Comparison of ENCODE assay signal across 8 mouse cellular contexts in genomic region chr17:84189127-84189854, GRCm38 (mm10). TPM values are rescaled to one million over a fixed set of nuclear protein-coding genes. Genes with fewer than 3 reads are reported as not detected.
DNase-seq lines count a peak whose midpoint lies in the region; ATAC-seq lines count a peak whose summit lies in the region.

No protein-coding gene starts in this region.

- H3K27me3 ChIP-seq in kidney, embryonic 16.5 days (ENCODE audit: insufficient read depth, low read length): no peaks in the 10 kb centered on the region

- H3K27ac ChIP-seq in kidney, embryonic 16.5 days (ENCODE audit: low read length): peak overlapping the region; percentile 99

- no peak overlapping the region for H3K4me3 ChIP-seq in kidney, embryonic 16.5 days (ENCODE audit: low read length)

- ATAC-seq in kidney, embryonic 16.5 days (ENCODE audit: low FRiP score, low TSS enrichment): no peak

- H3K36me3 ChIP-seq in kidney, embryonic 16.5 days (ENCODE audit: insufficient read depth, low read length): peaks cover 26% of the 10 kb centered on the region

- intact Hi-C loops in left cerebral cortex, postnatal 4 days (cut with DNase I): no loop called here

- DNase-seq in left cerebral cortex, postnatal 4 days: peak; percentile 40
- no peak for DNase-seq in left cerebral cortex, adult 8-10 months (ENCODE audit: low spot score in 2 of 2)
- peak; percentile 89 for DNase-seq in adipocyte (ENCODE audit: low spot score)
- DNase-seq in heart, adult 9 months (ENCODE audit: low spot score in 2 of 2): peak; percentile 52 to 67
- peak; percentile 44 for DNase-seq in naive thymus-derived CD4-positive, alpha-beta T cell, adult 2 months (ENCODE audit: low read depth)
- DNase-seq in frontal cortex, postnatal 10 days (ENCODE audit: low spot score in 2 of 2): no peak
- no peak for DNase-seq in right cerebral cortex, postnatal 4 days

- H3K9ac ChIP-seq in kidney, embryonic 16.5 days (replicated peaks; ENCODE audit: low read length): peak overlapping the region; percentile 74

- H3K4me1 ChIP-seq in kidney, embryonic 16.5 days (ENCODE audit: insufficient read depth, low read length): peaks cover 9% of the 10 kb centered on the region

- peak overlapping the region; percentile 90 for H3K4me2 ChIP-seq in kidney, embryonic 16.5 days (replicated peaks; ENCODE audit: low read depth, low read length)

- 70% methylated on average over 5 of the region's 5 CpGs for WGBS in kidney, embryonic 16.5 days

- H3K9me3 ChIP-seq in kidney, embryonic 16.5 days (ENCODE audit: low read length): no peaks in the 10 kb centered on the region

RNA-seq across cellular contexts. Expression of gene Zfp36l2, which starts 1.5 kb away (rescaled TPM):
- 10 to 100 TPM; 23.3 to 24.3 TPM for total RNA-seq in left cerebral cortex, postnatal 4 days (2021)
- total RNA-seq in left cerebral cortex, adult 8-10 months (2022): 10 to 100 TPM; 19.9 to 27.1 (median 24.2) TPM
- 9.5 and 11.4 TPM in 2 replicates for polyA plus RNA-seq in kidney, embryonic 16.5 days (2015; fragmentation: Nextera tagmentation; extraction: Ambion mirVana)

Comparison
In these comparisons a context has a peak if more than half of its experiments do, and no peak if none do; other contexts are left out.
1. DNase-seq: peak in left cerebral cortex, postnatal 4 days (single experiment), adipocyte (single experiment), heart, adult 9 months (2 of 2) and naive thymus-derived CD4-positive, alpha-beta T cell, adult 2 months (single experiment); none in left cerebral cortex, adult 8-10 months (0 of 2), frontal cortex, postnatal 10 days (0 of 2) and right cerebral cortex, postnatal 4 days (single experiment).